Mouse (Mus musculus) CD8-positive naive resting alpha-beta T cell, adult 57 days (primary cell): Measurements from ENCODE around the gene Bpifa3. TPM values are rescaled to one million over a fixed set of nuclear protein-coding genes. Genes with fewer than 3 reads are reported as not detected.

Experiments
- total RNA-seq: library from RNA; stranded (reverse); gene quantifications from one replicate; pipeline ENCODE4 v1.2.4, GENCODE M21; 2023

Gene Bpifa3
- not detected for total RNA-seq

DNA sequence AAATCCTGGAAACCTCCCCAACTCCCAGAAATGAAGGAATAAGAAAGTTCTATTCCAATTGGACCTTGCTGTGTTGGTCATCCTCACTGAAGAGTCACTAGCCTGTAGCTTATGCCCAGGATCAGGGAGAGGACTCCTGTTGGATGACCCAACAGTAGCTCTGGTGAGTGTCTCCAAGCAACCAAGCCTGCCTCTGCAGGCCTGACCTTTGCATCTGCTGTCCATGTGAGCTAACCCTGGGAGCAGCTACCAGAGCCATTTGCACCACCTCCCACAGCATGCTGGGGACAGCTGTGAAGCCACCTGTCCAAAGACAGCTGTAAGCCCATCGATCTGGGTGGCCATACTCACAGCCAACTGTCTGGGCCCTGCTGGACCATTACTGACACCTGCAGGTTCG lies at the start of gene Bpifa3:
TSS of gene Bpifa3 (plus strand) at position 217 of the 400 bp plus-strand sequence.

DNA sequence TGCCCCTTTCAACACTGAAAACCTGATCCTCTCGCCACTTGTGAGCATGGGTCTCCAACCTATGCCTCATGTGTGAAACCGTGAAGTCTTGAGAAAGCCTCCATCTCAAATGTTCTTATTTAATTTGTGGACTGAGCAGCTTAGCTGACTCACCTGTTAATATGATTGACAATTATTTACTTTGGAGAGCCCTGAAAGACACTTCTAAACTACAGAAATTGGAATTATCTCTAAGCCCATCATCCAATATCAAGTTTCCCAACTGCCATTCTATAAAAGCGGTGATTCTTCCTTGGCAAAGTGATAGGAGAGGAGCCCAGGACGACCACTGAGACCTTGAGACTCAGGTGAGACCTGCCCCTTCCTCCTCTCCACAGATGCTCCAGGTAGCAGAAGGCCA lies 12.4 kb downstream of the Bpifa3 start, which contains the start of gene Bpifa1:
TSS of gene Bpifa1 (plus strand) at position 301 of the 400 bp plus-strand sequence.

DNA sequence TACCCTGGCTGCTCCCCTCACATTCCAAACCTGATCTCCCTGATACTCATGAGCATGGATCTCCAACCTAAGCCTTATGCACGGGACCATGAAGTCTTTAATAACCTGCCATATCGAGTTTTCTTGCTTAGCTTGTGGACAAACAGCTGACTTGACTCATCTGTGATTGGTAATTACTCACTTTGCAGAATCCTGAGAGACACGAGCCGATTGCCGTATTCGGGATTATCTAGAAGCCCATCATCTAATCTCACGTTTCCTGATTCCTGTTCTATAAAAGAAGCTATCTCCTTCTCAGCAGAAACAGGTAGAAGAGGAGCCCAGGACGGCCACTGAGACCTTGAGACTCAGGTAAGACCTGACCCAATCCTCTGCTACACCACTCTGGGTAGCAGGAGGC lies 32.2 kb downstream of the Bpifa3 start, which contains the start of gene Bpifa5:
TSS of gene Bpifa5 (plus strand) at position 301 of the 400 bp plus-strand sequence.

Other genes with a start within 250 kb of the Bpifa3 start
- gene Bpifb6, start 229.9 kb upstream of the Bpifa3 start, total RNA-seq: not detected
- gene Bpifb3, start 212.1 kb upstream of the Bpifa3 start, total RNA-seq: not detected
- gene Bpifb4, start 192.1 kb upstream of the Bpifa3 start, total RNA-seq: not detected
- not detected for gene Bpifa6, start 155.4 kb upstream of the Bpifa3 start, total RNA-seq
- gene Bpifa2, start 122.1 kb upstream of the Bpifa3 start, total RNA-seq: not detected
- not detected for gene Bpifa1, start 12.5 kb downstream of the Bpifa3 start, total RNA-seq
- gene Bpifa5, start 32.3 kb downstream of the Bpifa3 start, total RNA-seq: not detected
- gene Bpifb1, start 60.5 kb downstream of the Bpifa3 start, total RNA-seq: not detected
- not detected for gene Bpifb5, start 93.4 kb downstream of the Bpifa3 start, total RNA-seq
- not detected for gene Bpifb9a, start 127.5 kb downstream of the Bpifa3 start, total RNA-seq
- not detected for gene Bpifb9b, start 176.9 kb downstream of the Bpifa3 start, total RNA-seq
- 17.3 TPM for gene Cdk5rap1, start 242.7 kb downstream of the Bpifa3 start, total RNA-seq